ENCODE assay signal across 8 mouse cellular contexts in genomic region chr19:47067924-47068611, GRCm38 (mm10). TPM values are rescaled to one million over a fixed set of nuclear protein-coding genes. Genes with fewer than 3 reads are reported as not detected.
DNase-seq lines count a peak whose midpoint lies in the region; ATAC-seq and TF ChIP-seq lines count a peak whose summit lies in the region.

No protein-coding gene starts in this region.

- peak; percentile 85 for DNase-seq in MN1 (ENCODE audit: low spot score)
- peak; percentile 71 for DNase-seq in cerebellum, adult 9-10 months
- DNase-seq in hindbrain, embryonic 10.5 days (ENCODE audit: low spot score), result peak; percentile 87
- DNase-seq in layer of hippocampus, postnatal 10 days (ENCODE audit: low spot score in 2 of 2), result peak; percentile 79 to 83
- peak; percentile 95 for DNase-seq in lung, postnatal 0 days (ENCODE audit: low spot score)
- DNase-seq in ovary, postnatal 10 days (ENCODE audit: low spot score), result peak; percentile 70
- peak; percentile 83 for DNase-seq in thymus, postnatal 10 days (ENCODE audit: low spot score in 2 of 2)

- peaks cover 25% of the 10 kb centered on the region for H3K36me3 ChIP-seq in hindbrain, embryonic 10.5 days
- H3K36me3 ChIP-seq in lung, postnatal 0 days (ENCODE audit: insufficient read depth, low read length), result peaks cover 7% of the 10 kb centered on the region; the same call in 1 of the 2 replicates

- H3K4me1 ChIP-seq in hindbrain, embryonic 10.5 days (replicated peaks), result peaks cover 19% of the 10 kb centered on the region
- no peaks in the 10 kb centered on the region for H3K4me1 ChIP-seq in lung, postnatal 0 days (ENCODE audit: insufficient read depth, low read depth, low read length)

- TF ChIP-seq CTCF in lung, postnatal 0 days (IDR thresholded peaks at IDR 0.05), result no peak; the same call in 1 of the 2 replicates

- H3K9ac ChIP-seq in lung, postnatal 0 days (replicated peaks; ENCODE audit: low read depth), result peak overlapping the region; percentile 81

- no peak for TF ChIP-seq EP300 in lung, postnatal 0 days (IDR thresholded peaks at IDR 0.05)

- H3K27ac ChIP-seq in hindbrain, embryonic 10.5 days, result peak overlapping the region; percentile 96
- H3K27ac ChIP-seq in lung, postnatal 0 days (ENCODE audit: low read length), result peak overlapping the region; percentile 89

- peak overlapping the region; percentile 84 for H3K4me2 ChIP-seq in lung, postnatal 0 days (replicated peaks; ENCODE audit: low read depth, low read length)

- ATAC-seq in frontal cortex, adult (ENCODE audit: low TSS enrichment), result peak; percentile 97
- ATAC-seq in lung, postnatal 0 days, result peak; percentile 96

- H3K4me3 ChIP-seq in hindbrain, embryonic 10.5 days, result peak overlapping the region; percentile 99
- peak overlapping the region; percentile 97 for H3K4me3 ChIP-seq in lung, postnatal 0 days (ENCODE audit: low read depth, low read length)

- H3K9me3 ChIP-seq in hindbrain, embryonic 10.5 days, result no peaks in the 10 kb centered on the region
- H3K9me3 ChIP-seq in lung, postnatal 0 days (ENCODE audit: low read length), result no peaks in the 10 kb centered on the region

- no peaks in the 10 kb centered on the region for H3K27me3 ChIP-seq in hindbrain, embryonic 10.5 days (ENCODE audit: insufficient read depth, poor library complexity, severe bottlenecking)
- no peaks in the 10 kb centered on the region for H3K27me3 ChIP-seq in lung, postnatal 0 days (replicated peaks; ENCODE audit: insufficient read depth, low read length)

- under 1% methylated on average over 72 of the region's 72 CpGs for WGBS in hindbrain, embryonic 10.5 days
- WGBS in lung, postnatal 0 days, result under 1% methylated on average over 46 of the region's 72 CpGs

RNA-seq across cellular contexts. Expression of gene Taf5, which starts 0.5 kb away (rescaled TPM):
- polyA plus RNA-seq in hindbrain, embryonic 10.5 days (2016; fragmentation: Nextera tagmentation; extraction: Ambion mirVana), result 6.7 and 7.0 TPM in 2 replicates
- 1 to 10 TPM; 6.9 to 7.2 TPM for total RNA-seq in layer of hippocampus, postnatal 10 days (2021)
- 2.1 and 2.3 TPM in 2 replicates for polyA plus RNA-seq in lung, postnatal 0 days (2015; fragmentation: Nextera tagmentation; extraction: Ambion mirVana)

RNA-seq across cellular contexts. Expression of gene Pcgf6, which starts 17.4 kb away (rescaled TPM):
- 28.0 and 35.8 TPM in 2 replicates for polyA plus RNA-seq in hindbrain, embryonic 10.5 days (2016; fragmentation: Nextera tagmentation; extraction: Ambion mirVana)
- 10 to 100 TPM; 19.7 to 20.4 TPM for total RNA-seq in layer of hippocampus, postnatal 10 days (2021)
- 6.8 and 7.5 TPM in 2 replicates for polyA plus RNA-seq in lung, postnatal 0 days (2015; fragmentation: Nextera tagmentation; extraction: Ambion mirVana)

RNA-seq across cellular contexts. Expression of gene Usmg5, which starts 22.4 kb away (rescaled TPM):
- polyA plus RNA-seq in hindbrain, embryonic 10.5 days (2016; fragmentation: Nextera tagmentation; extraction: Ambion mirVana), result 1,105 and 1,298 TPM in 2 replicates
- total RNA-seq in layer of hippocampus, postnatal 10 days (2021), result 100 to 1,000 TPM; 805 to 828 TPM
- 1,028 and 1,084 TPM in 2 replicates for polyA plus RNA-seq in lung, postnatal 0 days (2015; fragmentation: Nextera tagmentation; extraction: Ambion mirVana)

RNA-seq across cellular contexts. Expression of gene Pdcd11, which starts 22.5 kb away (rescaled TPM):
- 8.7 and 13.5 TPM in 2 replicates for polyA plus RNA-seq in hindbrain, embryonic 10.5 days (2016; fragmentation: Nextera tagmentation; extraction: Ambion mirVana)
- total RNA-seq in layer of hippocampus, postnatal 10 days (2021), result 10 to 100 TPM; 18.9 TPM
- 4.6 and 5.0 TPM in 2 replicates for polyA plus RNA-seq in lung, postnatal 0 days (2015; fragmentation: Nextera tagmentation; extraction: Ambion mirVana)

RNA-seq across cellular contexts. Expression of gene Nt5c2, which starts 53.1 kb away (rescaled TPM):
- 65.1 and 69.6 TPM in 2 replicates for polyA plus RNA-seq in hindbrain, embryonic 10.5 days (2016; fragmentation: Nextera tagmentation; extraction: Ambion mirVana)
- 10 to 100 TPM; 65.6 to 78.1 TPM for total RNA-seq in layer of hippocampus, postnatal 10 days (2021)
- polyA plus RNA-seq in lung, postnatal 0 days (2015; fragmentation: Nextera tagmentation; extraction: Ambion mirVana), result 45.3 and 45.5 TPM in 2 replicates

Comparison
In these comparisons a context has a peak if more than half of its experiments do, and no peak if none do; other contexts are left out.
1. Peak in every context shown above with its lines: DNase-seq, ATAC-seq, H3K4me3 ChIP-seq and H3K27ac ChIP-seq.